In the genomic region with DNA sequence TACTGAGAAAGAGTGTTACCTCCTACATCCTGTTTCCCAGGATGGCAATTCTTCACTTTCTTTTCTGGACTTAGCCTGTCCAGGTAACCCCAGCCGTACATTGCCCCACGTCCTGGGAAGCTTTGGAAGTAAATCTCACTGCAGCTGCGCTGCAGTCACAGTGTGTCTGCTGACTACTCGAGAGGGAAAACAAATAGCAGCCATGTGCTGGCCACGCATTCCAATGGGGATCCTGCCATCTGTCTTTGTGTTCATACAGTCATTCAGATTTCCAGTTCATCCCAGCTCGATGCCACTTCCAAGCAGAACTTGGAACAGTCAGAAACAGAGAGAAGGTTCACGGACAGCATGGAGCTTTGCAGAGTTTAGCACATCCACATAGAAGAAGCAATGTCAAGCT, we compare ENCODE assay signal across 12 mouse cellular contexts.
DNase-seq lines count a peak whose midpoint lies in the region; ATAC-seq lines count a peak whose summit lies in the region.
"Had no signal": no experiment of that assay in that cellular context is flagged by ENCODE, and none has a peak within 500 bp of the region (broad histone marks: within the 10 kb centered on the region; RNA-seq: fewer than 3 reads in every experiment).

No protein-coding gene starts in this region.

- H3K4me3 ChIP-seq in forebrain, embryonic 16.5 days (replicated peaks; ENCODE audit: low read length): no peak overlapping the region
- H3K4me3 ChIP-seq: liver, embryonic 15.5 days had no signal

- peak; percentile 74 for ATAC-seq in frontal cortex, adult (ENCODE audit: low TSS enrichment)
- ATAC-seq in forebrain, embryonic 16.5 days: peak; percentile 89
- ATAC-seq: Patski had no signal

- no peaks in the 10 kb centered on the region for H3K36me3 ChIP-seq in forebrain, embryonic 16.5 days (ENCODE audit: control insufficient read depth, insufficient read depth)
- H3K36me3 ChIP-seq: liver, embryonic 15.5 days had no signal

- H3K9me3 ChIP-seq in forebrain, embryonic 16.5 days (ENCODE audit: control insufficient read depth, low read length): no peaks in the 10 kb centered on the region
- H3K9me3 ChIP-seq: liver, embryonic 15.5 days had no signal

- H3K9ac ChIP-seq in forebrain, embryonic 16.5 days (replicated peaks; ENCODE audit: low read depth, low read length): no peak overlapping the region
- H3K9ac ChIP-seq: liver, embryonic 15.5 days had no signal

- no peak for DNase-seq in frontal cortex, postnatal 25 days (ENCODE audit: low spot score in 2 of 2)
- peak; percentile 35 to 42 for DNase-seq in right cerebral cortex, postnatal 10 days (ENCODE audit: low spot score in 2 of 2)
- DNase-seq in right cerebral cortex, postnatal 14 days: no peak
- no peak for DNase-seq in adrenal gland, adult 18-20 months (ENCODE audit: low spot score in 2 of 2)
- DNase-seq in lung, postnatal 4 days: no peak
- DNase-seq: adrenal gland, postnatal 14 days; thymus, postnatal 36 days had no signal

- H3K4me2 ChIP-seq in forebrain, embryonic 16.5 days (ENCODE audit: low read length): no peak overlapping the region
- H3K4me2 ChIP-seq: liver, embryonic 15.5 days had no signal

- no peaks in the 10 kb centered on the region for H3K27me3 ChIP-seq in forebrain, embryonic 16.5 days (replicated peaks; ENCODE audit: control insufficient read depth, insufficient read depth, low read length)
- H3K27me3 ChIP-seq: liver, embryonic 15.5 days had no signal

- H3K4me1 ChIP-seq in forebrain, embryonic 16.5 days (replicated peaks; ENCODE audit: control insufficient read depth, insufficient read depth, low read length): peaks cover 5% of the 10 kb centered on the region
- H3K4me1 ChIP-seq: liver, embryonic 15.5 days had no signal

- WGBS in forebrain, embryonic 16.5 days: 22% methylated on average over 7 of the region's 7 CpGs

- no peak overlapping the region for H3K27ac ChIP-seq in forebrain, embryonic 16.5 days (ENCODE audit: low read length)
- H3K27ac ChIP-seq: liver, embryonic 15.5 days; macrophage had no signal

Comparison
In these comparisons a context has a peak if more than half of its experiments do, and no peak if none do; other contexts are left out.
1. DNase-seq: peak in right cerebral cortex, postnatal 10 days (2 of 2); none in frontal cortex, postnatal 25 days (0 of 2), right cerebral cortex, postnatal 14 days (single experiment), adrenal gland, adult 18-20 months (0 of 2) and lung, postnatal 4 days (0 of 2).